In the genomic region with DNA sequence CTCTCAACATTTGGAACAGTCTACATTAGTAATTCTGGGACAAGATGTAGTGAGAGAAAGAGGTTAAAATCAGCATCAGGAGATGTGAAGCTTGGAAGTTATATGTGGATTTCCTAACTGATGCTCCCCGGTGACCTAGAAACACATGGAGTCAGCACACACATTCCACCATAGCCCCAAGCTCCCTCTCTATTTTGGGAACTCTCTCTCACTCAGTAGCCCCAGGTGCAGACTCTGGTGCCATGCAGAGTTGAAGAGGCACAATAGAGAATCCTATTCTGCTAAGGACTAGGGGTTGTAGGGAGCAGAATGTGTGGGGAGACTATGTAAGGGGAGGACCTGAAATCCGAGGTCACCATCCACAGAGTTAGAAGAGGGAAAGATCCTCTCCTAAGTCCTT, we compare ENCODE assay signal across 30 mouse cellular contexts.
DNase-seq lines count a peak whose midpoint lies in the region; ATAC-seq and TF ChIP-seq lines count a peak whose summit lies in the region.
"Had no signal": no experiment of that assay in that cellular context is flagged by ENCODE, and none has a peak within 500 bp of the region (broad histone marks: within the 10 kb centered on the region; RNA-seq: fewer than 3 reads in every experiment).

No protein-coding gene starts in this region.

- H3K27me3 ChIP-seq in heart, adult 2 months (ENCODE audit: control insufficient read depth, insufficient read depth, low read length) = no peaks in the 10 kb centered on the region
- H3K27me3 ChIP-seq in heart, postnatal 0 days (ENCODE audit: control insufficient read depth, insufficient read depth, low read length) = no peaks in the 10 kb centered on the region
- H3K27me3 ChIP-seq: embryonic facial prominence, embryonic 13.5 days; forebrain, embryonic 12.5 days; forebrain, embryonic 15.5 days; heart, embryonic 15.5 days; hindbrain, embryonic 13.5 days; intestine, embryonic 15.5 days had no signal

- no peak for TF ChIP-seq EP300 in heart, adult 2 months (IDR thresholded peaks at IDR 0.05; ENCODE audit: insufficient read depth, low read depth, low read length)
- no peak for TF ChIP-seq EP300 in heart, postnatal 0 days (IDR thresholded peaks at IDR 0.05; ENCODE audit: low read depth)

- intact Hi-C loops in heart, adult 2 months (cut with DNase I) = no loop called here
- intact Hi-C loops in heart, postnatal 14 days (cut with DNase I) = no loop called here
- intact Hi-C loops in left cerebral cortex, postnatal 36 days (cut with DNase I) = no loop called here

- WGBS in heart, adult 2 months = 50% methylated on average over 2 of the region's 2 CpGs
- 45% methylated on average over 2 of the region's 2 CpGs for WGBS in heart, postnatal 0 days

- no peak for TF ChIP-seq CTCF in heart, adult 2 months (IDR thresholded peaks at IDR 0.05)
- TF ChIP-seq CTCF in heart, postnatal 0 days (IDR thresholded peaks at IDR 0.05; ENCODE audit: low read depth) = no peak

- no peak overlapping the region for H3K4me3 ChIP-seq in heart, adult 2 months
- H3K4me3 ChIP-seq in heart, postnatal 0 days (ENCODE audit: low read depth, low read length) = no peak overlapping the region
- H3K4me3 ChIP-seq: embryonic facial prominence, embryonic 10.5 days; embryonic facial prominence, embryonic 13.5 days; erythroblast, embryonic 14.5 days; forebrain, embryonic 12.5 days; forebrain, embryonic 15.5 days; gastrocnemius, adult 2 months; heart, embryonic 15.5 days; hindbrain, embryonic 10.5 days; hindbrain, embryonic 13.5 days; intestine, embryonic 15.5 days had no signal

- peaks cover 46% of the 10 kb centered on the region for H3K36me3 ChIP-seq in heart, adult 2 months (ENCODE audit: control insufficient read depth, insufficient read depth, low read length)
- H3K36me3 ChIP-seq in heart, postnatal 0 days (replicated peaks; ENCODE audit: control insufficient read depth, insufficient read depth, low read length) = no peaks in the 10 kb centered on the region
- H3K36me3 ChIP-seq: embryonic facial prominence, embryonic 13.5 days; forebrain, embryonic 12.5 days; forebrain, embryonic 15.5 days; heart, embryonic 15.5 days; hindbrain, embryonic 13.5 days; intestine, embryonic 15.5 days had no signal

- DNase-seq in cerebellum, adult 11-12 months = no peak
- DNase-seq in heart, adult 2 months = no peak
- DNase-seq in heart, adult 8-10 months (ENCODE audit: low spot score) = no peak
- DNase-seq in heart, postnatal 0 days (ENCODE audit: low spot score) = no peak
- no peak for DNase-seq in heart, postnatal 14 days
- DNase-seq in left cerebral cortex, postnatal 36 days (ENCODE audit: low spot score in 2 of 2) = no peak
- DNase-seq: adrenal gland, adult 8-10 months; adrenal gland, postnatal 25 days; cerebellum, adult 11 months; cerebellum, adult 8-10 months; cerebellum, postnatal 10 days; cerebellum, postnatal 36 days; embryo, embryonic 11 days; gastrocnemius, adult 2 months; gastrocnemius, postnatal 14 days; heart, adult 18-20 months; heart, postnatal 36 days; kidney, adult 11 months had no signal

- no peak overlapping the region for H3K4me2 ChIP-seq in heart, postnatal 0 days (ENCODE audit: low read depth, low read length)
- H3K4me2 ChIP-seq: embryonic facial prominence, embryonic 13.5 days; forebrain, embryonic 12.5 days; forebrain, embryonic 15.5 days; heart, embryonic 15.5 days; hindbrain, embryonic 13.5 days; intestine, embryonic 15.5 days had no signal

- peaks cover 24% of the 10 kb centered on the region for H3K4me1 ChIP-seq in heart, adult 2 months (ENCODE audit: control insufficient read depth, insufficient read depth, low read length)
- H3K4me1 ChIP-seq in heart, postnatal 0 days (ENCODE audit: control insufficient read depth, insufficient read depth) = peaks cover 46% of the 10 kb centered on the region
- H3K4me1 ChIP-seq: forebrain, embryonic 12.5 days; intestine, embryonic 15.5 days had no signal

- peak; percentile 28; the same call in 1 of the 2 replicates for ATAC-seq in cerebellum, adult (ENCODE audit: insufficient number of reproducible peaks, low FRiP score, low TSS enrichment)
- peak; percentile 68 for ATAC-seq in heart, postnatal 0 days (ENCODE audit: insufficient read depth, low read depth)
- ATAC-seq: activated CD4-positive, CD25-positive, alpha-beta regulatory T cell, adult 4 months; forebrain, embryonic 15.5 days; hindbrain, embryonic 16.5 days; intestine, embryonic 15.5 days had no signal

- no peak for TF ChIP-seq POLR2A in heart, adult 2 months (IDR thresholded peaks at IDR 0.05; ENCODE audit: insufficient read depth, low read depth, low read length)

- no peak overlapping the region for H3K9ac ChIP-seq in heart, adult 2 months (ENCODE audit: low read depth, low read length)
- H3K9ac ChIP-seq in heart, postnatal 0 days (replicated peaks; ENCODE audit: low read depth, low read length) = no peak overlapping the region
- H3K9ac ChIP-seq: embryonic facial prominence, embryonic 13.5 days; forebrain, embryonic 12.5 days; forebrain, embryonic 15.5 days; heart, embryonic 15.5 days; hindbrain, embryonic 13.5 days; intestine, embryonic 15.5 days had no signal

- no peaks in the 10 kb centered on the region for H3K9me3 ChIP-seq in heart, postnatal 0 days (replicated peaks; ENCODE audit: control insufficient read depth, low read length)
- H3K9me3 ChIP-seq: embryonic facial prominence, embryonic 10.5 days; embryonic facial prominence, embryonic 13.5 days; forebrain, embryonic 12.5 days; forebrain, embryonic 15.5 days; heart, embryonic 15.5 days; hindbrain, embryonic 10.5 days; hindbrain, embryonic 13.5 days; intestine, embryonic 15.5 days had no signal

- peak overlapping the region; percentile 22; the same call in 1 of the 2 replicates for H3K27ac ChIP-seq in heart, adult 2 months
- H3K27ac ChIP-seq in heart, postnatal 0 days (ENCODE audit: low read depth) = 0 out of 2 replicates have a peak overlapping the region, but pooled peaks have one; percentile 25
- H3K27ac ChIP-seq: embryonic facial prominence, embryonic 10.5 days; embryonic facial prominence, embryonic 13.5 days; forebrain, embryonic 12.5 days; forebrain, embryonic 15.5 days; gastrocnemius, adult 2 months; heart, embryonic 15.5 days; hindbrain, embryonic 10.5 days; intestine, embryonic 15.5 days had no signal

- peaks cover 2% of the 10 kb centered on the region; the same call in 1 of the 2 replicates for H3K79me2 ChIP-seq in heart, adult 2 months (replicated peaks; ENCODE audit: control insufficient read depth, insufficient read depth, low read length)
